Comparison of ENCODE assay signal across 13 mouse cellular contexts in the genomic region with DNA sequence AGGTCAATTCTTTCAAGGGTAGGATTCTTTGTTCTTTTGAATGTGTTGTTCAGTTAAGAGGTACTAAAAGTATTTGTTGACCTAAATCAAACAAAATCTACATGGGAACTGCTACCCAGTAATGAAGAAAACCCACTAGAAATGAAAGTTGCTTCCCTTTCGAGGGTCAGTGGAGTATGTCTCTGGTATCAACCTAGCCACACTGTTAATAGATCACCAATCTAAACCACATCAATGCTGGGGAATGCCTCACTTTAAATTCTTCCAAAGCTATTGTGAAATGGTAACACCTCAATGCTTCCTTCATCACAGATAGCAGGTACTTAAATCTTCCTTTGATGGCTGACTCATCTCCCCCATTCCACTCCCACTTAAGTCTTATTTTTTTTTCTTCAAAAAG. TPM values are rescaled to one million over a fixed set of nuclear protein-coding genes. Genes with fewer than 3 reads are reported as not detected.
DNase-seq lines count a peak whose midpoint lies in the region; ATAC-seq lines count a peak whose summit lies in the region.
"Had no signal": no experiment of that assay in that cellular context is flagged by ENCODE, and none has a peak within 500 bp of the region (broad histone marks: within the 10 kb centered on the region; RNA-seq: fewer than 3 reads in every experiment).

No protein-coding gene starts in this region.

- H3K36me3 ChIP-seq in heart, embryonic 11.5 days (ENCODE audit: control insufficient read depth, insufficient read depth, low read length), result no peaks in the 10 kb centered on the region
- H3K36me3 ChIP-seq in midbrain, embryonic 16.5 days (ENCODE audit: control insufficient read depth, insufficient read depth, low read length), result no peaks in the 10 kb centered on the region
- H3K36me3 ChIP-seq in midbrain, embryonic 11.5 days (ENCODE audit: control insufficient read depth, insufficient read depth, low read length), result no peaks in the 10 kb centered on the region
- H3K36me3 ChIP-seq in neural tube, embryonic 15.5 days, result no peaks in the 10 kb centered on the region

- no peak overlapping the region for H3K4me3 ChIP-seq in heart, embryonic 11.5 days (ENCODE audit: low read depth, low read length)
- no peak overlapping the region; the same call in 1 of the 2 replicates for H3K4me3 ChIP-seq in midbrain, embryonic 16.5 days (ENCODE audit: low read depth, low read length)
- no peak overlapping the region for H3K4me3 ChIP-seq in midbrain, embryonic 11.5 days (ENCODE audit: low read depth, low read length)
- no peak overlapping the region for H3K4me3 ChIP-seq in neural tube, embryonic 15.5 days (replicated peaks)
- H3K4me3 ChIP-seq: erythroblast, embryonic 14.5 days had no signal

- no peak overlapping the region for H3K9ac ChIP-seq in heart, embryonic 11.5 days (ENCODE audit: low read depth, low read length)
- H3K9ac ChIP-seq in midbrain, embryonic 16.5 days (ENCODE audit: low read depth, low read length), result no peak overlapping the region
- no peak overlapping the region for H3K9ac ChIP-seq in midbrain, embryonic 11.5 days (ENCODE audit: low read length)
- no peak overlapping the region for H3K9ac ChIP-seq in neural tube, embryonic 15.5 days (replicated peaks)

- peak overlapping the region; percentile 14; the same call in 1 of the 2 replicates for H3K4me2 ChIP-seq in heart, embryonic 11.5 days
- peak overlapping the region; percentile 37 for H3K4me2 ChIP-seq in midbrain, embryonic 16.5 days (ENCODE audit: low read length)
- H3K4me2 ChIP-seq in midbrain, embryonic 11.5 days, result no peak overlapping the region
- peak overlapping the region; percentile 69; the same call in 1 of the 2 replicates for H3K4me2 ChIP-seq in neural tube, embryonic 15.5 days

- WGBS in heart, embryonic 11.5 days (ENCODE audit: insufficient replicate concordance), result 79% methylated on average over 1 of the region's 1 CpGs
- 81% methylated on average over 1 of the region's 1 CpGs for WGBS in midbrain, embryonic 16.5 days
- WGBS in midbrain, embryonic 11.5 days, result 70% methylated on average over 1 of the region's 1 CpGs
- WGBS in neural tube, embryonic 15.5 days, result 79% methylated on average over 1 of the region's 1 CpGs

- no peak for DNase-seq in heart, postnatal 10 days
- DNase-seq in kidney, adult 9 months, result peak; percentile 57
- no peak for DNase-seq in kidney, postnatal 10 days
- no peak for DNase-seq in midbrain, embryonic 11.5 days (ENCODE audit: low spot score, missing footprints)
- no peak for DNase-seq in thymus, postnatal 4 days
- DNase-seq: cerebellum, adult 9-10 months; liver; right cerebral cortex, adult 18-20 months had no signal

- peaks cover 17% of the 10 kb centered on the region for H3K4me1 ChIP-seq in heart, embryonic 11.5 days (ENCODE audit: control insufficient read depth, insufficient read depth, low read length)
- peaks cover 21% of the 10 kb centered on the region for H3K4me1 ChIP-seq in midbrain, embryonic 16.5 days (ENCODE audit: control insufficient read depth, insufficient read depth, low read length)
- H3K4me1 ChIP-seq in midbrain, embryonic 11.5 days (ENCODE audit: control insufficient read depth, insufficient read depth, low read length), result peaks cover 6% of the 10 kb centered on the region; the same call in 1 of the 2 replicates
- H3K4me1 ChIP-seq in neural tube, embryonic 15.5 days, result peaks cover 21% of the 10 kb centered on the region

- intact Hi-C loops in heart, postnatal 10 days (cut with DNase I), result loop anchor here (1.0 to 5.0 kb wide), 3 partner anchors 20 to 378 kb away; a partner anchor contains a TSS

- no peaks in the 10 kb centered on the region for H3K9me3 ChIP-seq in heart, embryonic 11.5 days (replicated peaks; ENCODE audit: control insufficient read depth, low read length)
- H3K9me3 ChIP-seq in midbrain, embryonic 16.5 days (replicated peaks; ENCODE audit: control insufficient read depth, low read length, poor library complexity, severe bottlenecking), result no peaks in the 10 kb centered on the region
- no peaks in the 10 kb centered on the region for H3K9me3 ChIP-seq in midbrain, embryonic 11.5 days (ENCODE audit: control insufficient read depth, low read length)
- no peaks in the 10 kb centered on the region for H3K9me3 ChIP-seq in neural tube, embryonic 15.5 days (replicated peaks)

- ATAC-seq in heart, embryonic 11.5 days (replicated peaks; ENCODE audit: insufficient number of reproducible peaks, low FRiP score, low TSS enrichment), result no peak
- ATAC-seq in midbrain, embryonic 16.5 days, result no peak
- ATAC-seq in midbrain, embryonic 11.5 days (ENCODE audit: low FRiP score), result no peak
- ATAC-seq in neural tube, embryonic 15.5 days (ENCODE audit: low FRiP score), result no peak
- ATAC-seq: Patski had no signal

- no peaks in the 10 kb centered on the region for H3K27me3 ChIP-seq in heart, embryonic 11.5 days (ENCODE audit: control insufficient read depth, insufficient read depth, low read length)
- no peaks in the 10 kb centered on the region for H3K27me3 ChIP-seq in midbrain, embryonic 16.5 days (ENCODE audit: control insufficient read depth, insufficient read depth, low read depth, low read length)
- no peaks in the 10 kb centered on the region for H3K27me3 ChIP-seq in midbrain, embryonic 11.5 days (ENCODE audit: control insufficient read depth, insufficient read depth, low read length)
- no peaks in the 10 kb centered on the region for H3K27me3 ChIP-seq in neural tube, embryonic 15.5 days (replicated peaks)
- H3K27me3 ChIP-seq: Patski had no signal

- H3K27ac ChIP-seq in heart, embryonic 11.5 days (ENCODE audit: low read depth, low read length), result no peak overlapping the region
- no peak overlapping the region for H3K27ac ChIP-seq in midbrain, embryonic 16.5 days (ENCODE audit: low read length)
- no peak overlapping the region for H3K27ac ChIP-seq in midbrain, embryonic 11.5 days (ENCODE audit: low read depth, low read length)
- H3K27ac ChIP-seq in neural tube, embryonic 15.5 days (replicated peaks), result no peak overlapping the region

RNA-seq across cellular contexts. Expression of a gene that starts 1.5 kb away (rescaled TPM):
- 156 and 175 TPM in 2 replicates for polyA plus RNA-seq in heart, embryonic 11.5 days (2014; fragmentation: Nextera tagmentation; extraction: Ambion mirVana)
- 100 to 1,000 TPM; 571 to 593 TPM for total RNA-seq in heart, postnatal 10 days (2021)
- polyA plus RNA-seq in midbrain, embryonic 16.5 days (2015; fragmentation: Nextera tagmentation; extraction: Ambion mirVana), result 185 TPM in 2 replicates
- 85.8 and 86.2 TPM in 2 replicates for polyA plus RNA-seq in midbrain, embryonic 11.5 days (2014; fragmentation: Nextera tagmentation; extraction: Ambion mirVana)
- 180 and 181 TPM in 2 replicates for polyA plus RNA-seq in neural tube, embryonic 15.5 days (2015; fragmentation: Nextera tagmentation; extraction: Ambion mirVana)
